Mouse (Mus musculus): ENCODE measurements around the gene Cacng7. TPM values are rescaled to one million over a fixed set of nuclear protein-coding genes. Genes with fewer than 3 reads are reported as not detected.

The Cacng7 gene
- polyA plus RNA-seq, 1 experiment from 2014 or later = 4.4 TPM

DNA sequence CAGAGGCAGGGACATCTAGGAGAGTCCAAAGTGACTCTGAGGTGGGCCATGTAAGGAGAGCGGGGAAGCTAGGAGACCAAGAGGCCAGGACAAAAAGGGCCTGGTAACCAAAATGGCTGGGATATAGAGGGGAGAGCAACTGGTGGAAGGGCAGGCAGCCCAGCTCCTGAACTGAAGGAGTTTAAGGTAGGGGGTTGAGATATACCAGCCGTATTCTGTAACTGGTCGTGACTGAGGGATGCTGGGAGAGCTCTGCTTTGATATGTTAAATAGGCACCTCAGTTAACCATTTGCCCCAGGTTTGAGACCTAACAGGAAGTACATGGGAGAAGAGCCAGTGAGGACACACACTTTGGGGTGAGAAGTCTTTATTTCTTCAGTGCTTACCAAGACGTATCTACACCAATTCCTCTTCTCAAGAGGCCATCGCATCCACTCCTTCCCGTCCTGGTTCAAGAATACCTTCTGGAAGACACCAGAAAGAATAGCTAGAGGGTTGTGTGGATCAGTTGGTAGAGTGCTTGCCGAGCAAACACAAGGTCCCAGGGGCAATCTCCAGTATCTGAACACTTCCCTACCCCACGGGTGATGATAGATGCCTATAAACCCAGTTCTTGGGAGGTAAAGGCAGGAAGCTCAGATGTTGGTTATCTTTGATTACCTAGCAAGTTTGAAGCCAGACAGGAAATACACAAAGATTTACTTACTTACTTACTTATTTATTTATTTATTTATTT lies 31.7 kb upstream of the Cacng7 start:
- Histone ChIP-seq H3K9ac (ENCODE audit: low read length) (no peak overlapping the region), H3K4me1 (ENCODE audit: control insufficient read depth, insufficient read depth, low read length) (peaks cover 24% of the 10 kb centered on the region), H3K4me2 (no peak overlapping the region), H3K9me3 (ENCODE audit: control insufficient read depth, low read length) (no peaks in the 10 kb centered on the region), H3K27me3 (ENCODE audit: control insufficient read depth, insufficient read depth, low read length) (peaks cover 31% of the 10 kb centered on the region), H3K27ac (ENCODE audit: low read depth, low read length) (no peak overlapping the region), H3K36me3 (ENCODE audit: control insufficient read depth, insufficient read depth, low read length) (peaks cover 3% of the 10 kb centered on the region; the same call in 1 of the 2 replicates), H3K4me3 (ENCODE audit: low read depth, low read length) (no peak overlapping the region)
- DNase-seq (ENCODE audit: low spot score, missing footprints) = peak; percentile 82
- WGBS = 74% methylated on average over 8 of the region's 8 CpGs
- ATAC-seq (ENCODE audit: low FRiP score) = no peak

DNA sequence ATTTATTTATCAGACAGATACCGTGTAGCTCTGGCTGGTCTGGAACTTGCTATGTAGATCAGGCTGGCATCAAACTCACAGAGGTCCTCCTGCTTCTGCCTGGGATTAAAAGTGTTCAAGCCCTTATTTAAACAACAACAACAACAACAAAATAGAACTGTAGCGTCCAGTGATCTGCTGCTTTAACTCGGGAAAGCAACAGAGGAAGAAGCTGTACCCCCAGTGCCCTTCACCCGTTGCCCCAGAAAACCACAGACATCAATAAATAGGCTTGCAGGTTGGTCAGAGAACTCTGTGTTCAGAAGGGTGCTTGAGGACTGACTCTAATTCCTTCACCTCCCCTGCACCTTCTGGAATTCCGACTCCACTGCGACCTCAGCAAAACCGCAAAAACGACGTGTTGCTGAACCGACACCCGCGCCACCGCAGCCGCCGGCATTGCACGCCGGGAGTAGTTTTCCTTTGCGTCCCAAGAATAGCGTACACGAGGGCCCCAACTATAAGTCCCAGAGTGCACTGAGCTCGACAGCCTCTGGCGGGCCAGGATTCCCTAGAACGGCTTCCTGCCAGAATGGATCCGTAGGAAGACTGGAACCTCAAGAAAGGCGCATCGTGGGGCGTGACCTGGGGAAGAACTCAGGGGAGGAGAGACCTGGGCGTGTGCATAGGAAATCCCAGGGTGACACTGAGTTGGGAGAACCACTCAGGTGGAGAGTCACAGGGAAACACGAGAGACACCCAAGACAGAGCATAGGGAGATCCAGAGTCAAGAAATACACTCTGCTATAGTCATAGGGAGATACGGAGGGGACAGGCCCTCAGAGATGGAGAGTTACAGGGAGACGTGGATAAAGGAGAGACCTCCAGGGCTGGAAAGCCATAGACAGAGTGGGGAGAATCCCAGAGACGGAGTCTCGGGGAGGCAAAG lies 30.9 kb upstream of the Cacng7 start:
- ATAC-seq (ENCODE audit: low FRiP score) (peak; percentile 17; the same call in 1 of the 2 replicates), DNase-seq (ENCODE audit: low spot score, missing footprints) (peak; percentile 92)
- Histone ChIP-seq H3K4me1 (ENCODE audit: control insufficient read depth, insufficient read depth, low read length) (peaks cover 24% of the 10 kb centered on the region), H3K27me3 (ENCODE audit: control insufficient read depth, insufficient read depth, low read length) (peaks cover 31% of the 10 kb centered on the region), H3K4me3 (ENCODE audit: low read depth, low read length) (peak overlapping the region; percentile 38), H3K36me3 (ENCODE audit: control insufficient read depth, insufficient read depth, low read length) (peaks cover 2% of the 10 kb centered on the region; the same call in 1 of the 2 replicates), H3K9me3 (ENCODE audit: control insufficient read depth, low read length) (no peaks in the 10 kb centered on the region), H3K9ac (ENCODE audit: low read length) (peak overlapping the region; percentile 43), H3K27ac (ENCODE audit: low read depth, low read length) (no peak overlapping the region), H3K4me2 (peak overlapping the region; percentile 69)
- WGBS = 8% methylated on average over 33 of the region's 33 CpGs

- Histone ChIP-seq H3K4me3 (ENCODE audit: low read depth, low read length) (peak overlapping the region; percentile 38), H3K27ac (ENCODE audit: low read depth, low read length) (no peak overlapping the region), H3K27me3 (ENCODE audit: control insufficient read depth, insufficient read depth, low read length) (peaks cover 31% of the 10 kb centered on the region), H3K36me3 (ENCODE audit: control insufficient read depth, insufficient read depth, low read length) (no peaks in the 10 kb centered on the region), H3K9me3 (ENCODE audit: control insufficient read depth, low read length) (no peaks in the 10 kb centered on the region), H3K4me2 (peak overlapping the region; percentile 69), H3K4me1 (ENCODE audit: control insufficient read depth, insufficient read depth, low read length) (peaks cover 24% of the 10 kb centered on the region), H3K9ac (ENCODE audit: low read length) (peak overlapping the region; percentile 43)
- 3% methylated on average over 16 of the region's 16 CpGs for WGBS
- DNase-seq (ENCODE audit: low spot score, missing footprints) (peak; percentile 94), ATAC-seq (ENCODE audit: low FRiP score) (peak; percentile 2; the same call in 1 of the 2 replicates)
Measured at GRCm38 (mm10) chr7:3302556-3303275, 30.0 kb upstream of the Cacng7 start.

DNA sequence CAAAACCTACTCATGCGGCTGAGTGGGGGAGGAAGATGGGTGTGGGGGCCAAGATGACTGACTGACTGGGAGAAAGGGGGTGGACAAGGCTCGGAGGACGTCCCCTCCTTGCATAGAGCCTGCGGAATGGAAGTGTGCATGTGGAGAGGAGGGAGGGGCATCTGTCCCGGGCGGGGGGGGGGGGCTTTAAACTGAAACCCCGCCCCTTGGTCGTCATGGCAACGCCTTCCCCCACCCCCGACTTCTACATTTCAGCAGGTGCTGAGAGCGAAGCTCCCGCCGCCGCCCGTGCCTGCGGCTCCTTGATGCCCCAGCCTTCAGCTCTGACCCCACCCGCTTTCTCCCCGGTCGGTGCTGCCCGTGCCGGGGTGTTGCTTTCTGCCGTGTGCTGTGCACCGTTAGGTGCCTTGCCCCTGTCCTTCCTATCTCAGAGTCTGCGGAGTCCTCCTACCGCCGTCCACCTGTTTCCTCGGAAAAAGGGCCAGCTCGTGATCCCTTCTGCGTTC lies 29.4 kb upstream of the Cacng7 start:
- Histone ChIP-seq H3K27ac (ENCODE audit: low read depth, low read length) (no peak overlapping the region), H3K27me3 (ENCODE audit: control insufficient read depth, insufficient read depth, low read length) (peaks cover 31% of the 10 kb centered on the region), H3K9ac (ENCODE audit: low read length) (peak overlapping the region; percentile 28; the same call in 1 of the 2 replicates), H3K9me3 (ENCODE audit: control insufficient read depth, low read length) (no peaks in the 10 kb centered on the region), H3K4me1 (ENCODE audit: control insufficient read depth, insufficient read depth, low read length) (peaks cover 24% of the 10 kb centered on the region), H3K4me3 (ENCODE audit: low read depth, low read length) (peak overlapping the region; percentile 38), H3K36me3 (ENCODE audit: control insufficient read depth, insufficient read depth, low read length) (no peaks in the 10 kb centered on the region), H3K4me2 (peak overlapping the region; percentile 69)
- peak; percentile 70 for ATAC-seq (ENCODE audit: low FRiP score)
- DNase-seq (ENCODE audit: low spot score, missing footprints) = peak; percentile 94
- WGBS = 2% methylated on average over 23 of the region's 29 CpGs

DNA sequence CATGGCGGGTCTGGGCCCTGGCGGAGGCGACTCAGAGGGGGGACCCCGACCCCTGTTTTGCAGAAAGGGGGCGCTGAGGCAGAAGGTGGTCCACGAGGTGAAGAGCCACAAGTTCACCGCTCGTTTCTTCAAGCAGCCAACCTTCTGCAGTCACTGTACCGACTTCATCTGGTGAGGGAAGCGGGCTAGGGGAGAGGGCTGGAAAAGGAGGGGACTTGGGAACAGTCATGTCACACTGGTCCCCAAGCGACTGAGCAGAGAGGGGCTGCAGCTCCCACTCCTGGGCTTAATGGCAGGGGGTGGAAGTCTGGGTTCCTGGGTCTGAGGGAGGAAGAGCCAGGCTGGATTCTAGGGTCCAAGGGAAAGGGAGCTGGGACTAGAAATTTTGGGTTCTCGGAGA lies 29.0 kb upstream of the Cacng7 start:
- ATAC-seq (ENCODE audit: low FRiP score) (peak; percentile 45), DNase-seq (ENCODE audit: low spot score, missing footprints) (no peak)
- Histone ChIP-seq H3K9me3 (ENCODE audit: control insufficient read depth, low read length) (no peaks in the 10 kb centered on the region), H3K9ac (ENCODE audit: low read length) (peak overlapping the region; percentile 28; the same call in 1 of the 2 replicates), H3K27me3 (ENCODE audit: control insufficient read depth, insufficient read depth, low read length) (peaks cover 31% of the 10 kb centered on the region), H3K4me2 (peak overlapping the region; percentile 69), H3K27ac (ENCODE audit: low read depth, low read length) (no peak overlapping the region), H3K36me3 (ENCODE audit: control insufficient read depth, insufficient read depth, low read length) (no peaks in the 10 kb centered on the region), H3K4me1 (ENCODE audit: control insufficient read depth, insufficient read depth, low read length) (peaks cover 24% of the 10 kb centered on the region), H3K4me3 (ENCODE audit: low read depth, low read length) (peak overlapping the region; percentile 38)
- 3% methylated on average over 12 of the region's 12 CpGs for WGBS

- H3K4me1 ChIP-seq (ENCODE audit: control insufficient read depth, insufficient read depth, low read length) = peaks cover 24% of the 10 kb centered on the region
- H3K36me3 ChIP-seq (ENCODE audit: control insufficient read depth, insufficient read depth, low read length) = no peaks in the 10 kb centered on the region
- H3K9me3 ChIP-seq (ENCODE audit: control insufficient read depth, low read length) = no peaks in the 10 kb centered on the region
- H3K4me3 ChIP-seq (ENCODE audit: low read depth, low read length) = peak overlapping the region; percentile 38
- H3K27me3 ChIP-seq (ENCODE audit: control insufficient read depth, insufficient read depth, low read length) = peaks cover 31% of the 10 kb centered on the region
- ATAC-seq (ENCODE audit: low FRiP score) (peak; percentile 45), DNase-seq (ENCODE audit: low spot score, missing footprints) (no peak)
- WGBS = 3% methylated on average over 10 of the region's 10 CpGs
- no peak overlapping the region for H3K27ac ChIP-seq (ENCODE audit: low read depth, low read length)
- H3K9ac ChIP-seq (ENCODE audit: low read length) = no peak overlapping the region
- H3K4me2 ChIP-seq = peak overlapping the region; percentile 69
Measured at GRCm38 (mm10) chr7:3304298-3304697, 28.5 kb upstream of the Cacng7 start.

- DNase-seq (ENCODE audit: low spot score, missing footprints) (peak; percentile 41), ATAC-seq (ENCODE audit: low FRiP score) (no peak)
- Histone ChIP-seq H3K4me1 (ENCODE audit: control insufficient read depth, insufficient read depth, low read length) (peaks cover 24% of the 10 kb centered on the region), H3K27ac (ENCODE audit: low read depth, low read length) (no peak overlapping the region), H3K9me3 (ENCODE audit: control insufficient read depth, low read length) (peaks cover 4% of the 10 kb centered on the region; the same call in 1 of the 2 replicates), H3K27me3 (ENCODE audit: control insufficient read depth, insufficient read depth, low read length) (peaks cover 24% of the 10 kb centered on the region), H3K9ac (ENCODE audit: low read length) (no peak overlapping the region), H3K4me2 (no peak overlapping the region), H3K4me3 (ENCODE audit: low read depth, low read length) (no peak overlapping the region), H3K36me3 (ENCODE audit: control insufficient read depth, insufficient read depth, low read length) (no peaks in the 10 kb centered on the region)
- WGBS = 83% methylated on average over 3 of the region's 3 CpGs
Measured at GRCm38 (mm10) chr7:3306400-3306799, 26.4 kb upstream of the Cacng7 start.

DNA sequence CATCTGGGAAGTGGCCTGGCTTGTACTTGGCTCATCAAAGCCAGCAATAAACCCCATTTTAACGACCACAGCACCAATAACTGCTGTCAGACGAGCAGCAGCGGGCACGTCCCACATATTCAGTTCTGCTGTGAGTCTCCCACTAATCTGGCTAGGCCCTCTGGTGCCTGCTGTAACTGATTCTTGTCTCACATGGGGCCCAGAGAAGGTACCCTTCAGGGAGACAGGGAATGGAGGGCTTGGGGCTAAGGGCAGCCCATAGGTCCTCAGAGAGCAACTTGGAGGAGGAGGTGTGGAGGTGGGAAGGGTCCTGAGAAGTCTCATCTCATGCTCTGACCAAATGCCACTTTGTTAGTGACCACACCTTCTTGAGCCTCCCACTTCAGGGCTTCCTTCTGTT lies 24.1 kb upstream of the Cacng7 start:
- peaks cover 4% of the 10 kb centered on the region; the same call in 1 of the 2 replicates for H3K9me3 ChIP-seq (ENCODE audit: control insufficient read depth, low read length)
- H3K4me1 ChIP-seq (ENCODE audit: control insufficient read depth, insufficient read depth, low read length) = peaks cover 11% of the 10 kb centered on the region
- H3K36me3 ChIP-seq (ENCODE audit: control insufficient read depth, insufficient read depth, low read length) = no peaks in the 10 kb centered on the region
- no peak overlapping the region for H3K27ac ChIP-seq (ENCODE audit: low read depth, low read length)
- ATAC-seq (ENCODE audit: low FRiP score) (no peak), DNase-seq (ENCODE audit: low spot score, missing footprints) (peak; percentile 73)
- no peak overlapping the region for H3K4me2 ChIP-seq
- no peak overlapping the region for H3K4me3 ChIP-seq (ENCODE audit: low read depth, low read length)
- WGBS = 73% methylated on average over 4 of the region's 4 CpGs
- H3K27me3 ChIP-seq (ENCODE audit: control insufficient read depth, insufficient read depth, low read length) = peaks cover 9% of the 10 kb centered on the region
- H3K9ac ChIP-seq (ENCODE audit: low read length) = no peak overlapping the region
